Mouse (Mus musculus): ENCODE measurements around the gene Spocd1.

Spocd1 gene

GRCm38 (mm10) chr4:129917016-129917603 lies 11.9 kb upstream of the Spocd1 start:
- DNase-seq (ENCODE audit: extremely low read depth, low read depth, low spot score), result no peak

- DNase-seq (ENCODE audit: extremely low read depth, low read depth, low spot score), result no peak
These were observed 10.6 kb upstream of the Spocd1 start for GRCm38 (mm10) chr4:129918464-129918863.

- no peak for DNase-seq (ENCODE audit: extremely low read depth, low read depth, low spot score)
These were observed 10.1 kb upstream of the Spocd1 start for GRCm38 (mm10) chr4:129918901-129919300.

- no peak for DNase-seq (ENCODE audit: extremely low read depth, low read depth, low spot score)
These were observed 8.3 kb upstream of the Spocd1 start for GRCm38 (mm10) chr4:129920542-129921313.

- DNase-seq (ENCODE audit: extremely low read depth, low read depth, low spot score), result no peak
These were observed 7.8 kb upstream of the Spocd1 start for GRCm38 (mm10) chr4:129921314-129921587.

GRCm38 (mm10) chr4:129924143-129924542 lies 4.9 kb upstream of the Spocd1 start:
- no peak for DNase-seq (ENCODE audit: extremely low read depth, low read depth, low spot score)

- DNase-seq (ENCODE audit: extremely low read depth, low read depth, low spot score), result no peak
These were observed 4.4 kb upstream of the Spocd1 start for GRCm38 (mm10) chr4:129924694-129925093.

GRCm38 (mm10) chr4:129926544-129926943 lies 2.5 kb upstream of the Spocd1 start:
- no peak for DNase-seq (ENCODE audit: extremely low read depth, low read depth, low spot score)

GRCm38 (mm10) chr4:129927091-129927490 lies 2.0 kb upstream of the Spocd1 start:
- DNase-seq (ENCODE audit: extremely low read depth, low read depth, low spot score), result no peak

- DNase-seq (ENCODE audit: extremely low read depth, low read depth, low spot score), result no peak
These were observed 811 bp upstream of the Spocd1 start for GRCm38 (mm10) chr4:129928124-129928751.

- DNase-seq (ENCODE audit: extremely low read depth, low read depth, low spot score), result no peak
These were observed 4.6 kb downstream of the Spocd1 start for GRCm38 (mm10) chr4:129933696-129934095.

- DNase-seq (ENCODE audit: extremely low read depth, low read depth, low spot score), result no peak
These were observed 5.3 kb downstream of the Spocd1 start for GRCm38 (mm10) chr4:129934177-129934855.

GRCm38 (mm10) chr4:129951359-129951821 lies 22.3 kb downstream of the Spocd1 start:
- DNase-seq (ENCODE audit: extremely low read depth, low read depth, low spot score), result peak; percentile 68

GRCm38 (mm10) chr4:129952241-129952810 lies 23.3 kb downstream of the Spocd1 start:
- DNase-seq (ENCODE audit: extremely low read depth, low read depth, low spot score), result no peak

- no peak for DNase-seq (ENCODE audit: extremely low read depth, low read depth, low spot score)
These were observed 25.5 kb downstream of the Spocd1 start for GRCm38 (mm10) chr4:129954527-129954926.

GRCm38 (mm10) chr4:129960180-129960944 lies 31.3 kb downstream of the Spocd1 start:
- DNase-seq (ENCODE audit: extremely low read depth, low read depth, low spot score), result no peak

GRCm38 (mm10) chr4:129965294-129965693 lies 36.2 kb downstream of the Spocd1 start:
- DNase-seq (ENCODE audit: extremely low read depth, low read depth, low spot score), result no peak

- DNase-seq (ENCODE audit: extremely low read depth, low read depth, low spot score), result no peak
These were observed 37.2 kb downstream of the Spocd1 start for GRCm38 (mm10) chr4:129966201-129966600.

GRCm38 (mm10) chr4:129967024-129968014 lies 38.3 kb downstream of the Spocd1 start:
- no peak for DNase-seq (ENCODE audit: extremely low read depth, low read depth, low spot score)
